Mouse (Mus musculus) B cell, adult 2 months (primary cell): ENCODE results near the gene Amn.

ENCODE experiments used
- DNase-seq, 2 experiments: peaks; one replicate each; pipeline ENCODE4 v3.0.0; 2022

Amn gene

DNA sequence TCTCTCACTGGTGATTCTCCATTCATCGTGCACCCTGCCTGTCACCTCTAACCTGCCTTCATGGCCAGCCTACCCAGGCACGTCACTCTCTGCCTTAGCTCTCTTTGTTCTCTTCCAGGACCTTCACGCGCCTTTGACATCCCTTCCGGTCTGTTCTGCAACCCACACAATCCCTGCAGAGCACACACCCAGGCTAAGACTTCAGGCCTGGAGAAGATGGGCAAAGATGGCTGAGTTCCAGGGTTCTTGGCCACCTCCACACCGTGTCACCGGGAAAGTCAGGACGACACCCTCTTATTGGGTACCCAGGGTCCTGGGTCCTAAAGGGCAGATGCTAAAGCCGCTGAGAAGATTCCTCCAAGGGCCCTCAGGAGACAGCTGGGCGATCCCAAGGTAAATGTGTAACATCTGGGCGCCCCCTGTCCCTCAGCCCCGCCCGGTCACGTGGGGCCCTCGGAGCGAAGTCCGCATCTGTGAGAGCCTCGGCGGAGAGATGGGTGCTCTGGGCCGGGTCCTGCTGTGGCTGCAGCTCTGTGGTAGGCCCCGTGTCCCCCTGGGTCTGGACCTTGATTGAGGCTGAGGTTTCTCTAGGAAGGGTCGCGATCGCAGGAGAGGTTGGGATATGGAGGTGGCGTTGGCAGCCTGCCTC lies at the start of gene Amn:
Amn (plus strand) TSS at position 467 of the 649 bp plus-strand sequence.
- DNase-seq: no peak

- DNase-seq: no peak
These were observed 45.6 kb upstream of the Amn start for GRCm38 (mm10) chr12:111225197-111225780.

DNA sequence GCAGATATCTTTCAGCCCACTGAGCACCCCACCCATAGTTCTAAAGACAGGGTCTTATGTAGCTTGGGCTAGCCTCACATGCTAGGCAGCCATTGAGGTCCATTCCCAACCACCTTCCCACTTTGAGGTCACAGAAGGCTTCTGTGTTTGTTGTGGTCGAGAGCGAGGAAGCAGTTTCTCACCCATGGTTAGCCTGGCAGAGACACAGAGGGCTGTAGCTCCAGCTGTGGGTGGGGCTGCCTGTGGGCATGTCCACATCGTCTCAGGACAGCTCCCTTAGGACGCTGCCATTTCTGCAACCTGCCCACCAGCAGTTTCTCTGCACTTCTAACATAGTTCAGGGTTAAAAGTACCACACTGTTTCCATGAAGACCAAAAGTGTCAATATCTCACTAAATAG lies 43.5 kb upstream of the Amn start:
- DNase-seq: no peak

DNA sequence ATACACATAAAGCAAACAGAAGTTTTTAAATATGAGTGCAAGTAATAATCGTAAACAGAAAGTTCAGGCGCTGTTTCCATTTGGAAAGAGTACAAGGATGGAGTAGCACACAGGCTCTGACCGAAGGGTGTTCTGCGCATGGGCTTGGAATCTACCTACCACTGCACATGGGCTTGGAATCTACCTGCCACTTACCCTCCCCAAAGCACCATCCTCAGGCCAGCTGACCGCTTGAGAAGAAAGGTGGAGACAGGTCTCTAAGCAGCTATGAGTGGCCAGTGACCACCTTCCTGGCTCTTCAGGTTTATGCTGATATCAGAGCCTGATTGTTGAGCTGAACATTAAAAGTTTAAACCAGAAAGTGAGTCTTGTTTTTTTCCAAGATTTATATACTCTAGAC lies 42.4 kb upstream of the Amn start:
- no peak for DNase-seq

DNA sequence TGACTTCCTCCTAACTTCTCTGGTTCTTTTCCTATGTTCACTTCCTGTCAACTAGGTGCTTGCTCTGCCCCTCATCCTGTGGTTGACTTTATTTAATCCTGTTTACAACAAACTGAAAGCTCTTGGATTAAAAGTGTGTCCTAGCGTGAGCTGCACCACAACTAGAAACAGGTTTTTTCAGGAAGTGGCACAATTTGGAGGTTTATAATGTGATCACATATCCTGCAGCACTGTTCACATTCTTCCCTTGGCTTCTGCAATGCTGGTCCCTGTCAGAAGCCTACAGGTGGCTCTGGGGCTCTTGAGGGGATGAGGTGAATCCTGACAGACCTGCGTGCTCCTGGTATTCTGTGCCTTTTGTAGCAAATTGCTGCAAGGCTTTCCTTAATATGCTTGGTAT lies 40.1 kb upstream of the Amn start:
- no peak for DNase-seq

- DNase-seq: no peak
These were observed 37.1 kb upstream of the Amn start for GRCm38 (mm10) chr12:111233798-111234197.

GRCm38 (mm10) chr12:111234383-111234782 lies 36.5 kb upstream of the Amn start:
- no peak for DNase-seq

- DNase-seq: no peak
These were observed 35.3 kb upstream of the Amn start for GRCm38 (mm10) chr12:111235631-111236030.

DNA sequence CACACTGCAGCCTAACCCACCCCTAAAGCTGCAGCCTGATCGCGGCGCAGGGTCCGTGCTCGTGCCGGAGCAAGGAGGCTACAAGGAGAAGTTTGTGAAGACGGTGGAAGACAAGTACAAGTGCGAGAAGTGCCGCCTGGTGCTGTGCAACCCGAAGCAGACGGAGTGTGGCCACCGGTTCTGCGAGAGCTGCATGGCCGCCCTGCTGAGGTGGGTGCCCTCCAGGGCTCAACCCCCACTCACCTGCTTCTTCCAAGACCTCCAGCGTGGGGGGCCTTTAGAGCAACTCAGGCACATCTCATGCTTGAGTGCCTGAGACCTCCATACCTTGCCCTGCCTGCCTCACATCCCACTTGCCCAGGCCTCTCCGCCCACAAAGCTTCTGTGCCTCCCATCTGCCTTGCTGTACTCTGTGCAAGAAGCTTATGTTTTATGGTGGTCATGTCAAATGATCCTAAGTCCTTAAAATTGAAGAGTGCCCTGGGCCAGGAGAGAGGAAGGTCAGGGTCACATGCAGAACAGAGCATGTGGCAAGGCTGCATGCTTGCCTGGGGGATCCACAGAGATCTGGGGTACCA lies 33.2 kb upstream of the Amn start:
- DNase-seq: no peak

DNA sequence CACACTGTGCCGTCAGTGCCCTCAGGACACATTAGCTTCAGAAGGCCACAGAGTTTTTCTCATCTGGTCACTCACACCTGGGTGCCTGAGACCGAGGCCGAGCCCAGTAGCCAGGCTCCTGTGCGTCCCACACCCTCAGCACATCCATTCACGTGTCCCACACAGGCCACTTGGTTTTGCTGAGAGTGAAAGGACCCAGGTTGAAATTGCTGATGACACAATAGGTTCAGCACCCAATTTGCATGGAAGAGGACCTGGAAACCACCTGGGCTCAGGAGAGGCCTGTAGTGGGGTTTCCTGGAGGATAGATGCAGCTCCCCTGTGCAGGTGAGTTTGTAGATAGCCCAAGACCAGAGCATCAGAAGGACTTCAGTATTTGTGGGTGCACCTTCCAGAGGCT lies 32.5 kb upstream of the Amn start:
- DNase-seq: no peak

DNA sequence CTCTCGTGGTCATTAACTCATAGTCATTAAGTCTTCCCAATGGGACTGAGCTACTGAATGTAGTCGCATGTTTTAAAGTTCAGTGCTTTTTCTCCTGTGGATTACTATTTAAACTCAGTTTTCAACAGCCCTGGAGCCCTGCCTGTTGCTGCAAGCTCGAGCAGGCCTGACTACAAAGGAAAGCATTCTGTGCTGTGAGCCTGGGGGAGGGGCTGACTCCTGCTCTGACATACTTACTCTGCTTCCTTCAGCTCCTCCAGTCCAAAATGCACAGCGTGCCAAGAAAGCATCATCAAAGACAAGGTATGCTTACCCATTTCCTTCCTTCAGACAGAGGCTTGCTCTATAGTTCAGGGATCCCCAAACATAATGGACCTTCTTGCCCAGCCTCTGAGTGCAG lies 32.1 kb upstream of the Amn start:
- no peak for DNase-seq

GRCm38 (mm10) chr12:111239930-111240329 lies 31.0 kb upstream of the Amn start:
- DNase-seq: no peak

DNA sequence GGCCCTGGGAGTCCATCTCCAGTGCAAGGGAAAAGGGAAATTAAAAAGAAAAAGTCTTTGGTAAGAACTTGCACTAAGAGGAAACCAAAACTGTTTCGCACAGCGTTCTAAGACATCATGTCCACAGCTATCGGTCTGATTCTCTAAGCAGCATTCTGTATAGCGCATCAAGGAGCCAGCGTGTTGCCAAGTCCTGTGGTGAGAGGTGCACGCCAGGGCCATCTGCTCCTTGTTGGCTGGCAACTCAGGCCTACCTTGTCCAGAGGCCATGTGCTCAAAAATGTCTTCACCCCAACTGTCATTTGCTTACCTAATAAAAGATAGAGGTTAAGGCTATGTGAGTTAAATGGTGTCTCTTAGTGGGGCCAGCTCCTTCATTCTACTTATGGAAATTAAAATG lies 29.0 kb upstream of the Amn start:
- no peak for DNase-seq

- DNase-seq: no peak
These were observed 28.5 kb upstream of the Amn start for GRCm38 (mm10) chr12:111242346-111242745.

DNA sequence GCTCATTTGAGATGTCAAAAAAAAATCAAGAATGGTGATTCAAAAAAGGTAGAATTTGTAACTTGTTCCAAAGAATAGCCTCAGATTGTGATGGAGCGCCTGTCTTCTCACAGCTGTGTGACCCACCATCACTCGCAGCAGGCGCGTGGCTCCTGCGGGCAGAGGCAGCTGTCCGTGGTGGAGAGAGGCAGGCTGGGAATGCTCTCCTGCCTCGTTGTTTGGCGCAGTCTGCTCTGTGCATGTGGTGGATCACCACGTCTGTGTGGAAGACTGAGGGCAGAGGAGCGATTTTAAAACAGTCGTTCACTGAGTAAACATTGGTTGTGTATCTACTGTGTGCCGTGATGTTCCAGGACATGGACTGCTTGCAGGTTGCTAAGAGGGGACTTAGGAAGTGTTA lies 27.2 kb upstream of the Amn start:
- no peak for DNase-seq

DNA sequence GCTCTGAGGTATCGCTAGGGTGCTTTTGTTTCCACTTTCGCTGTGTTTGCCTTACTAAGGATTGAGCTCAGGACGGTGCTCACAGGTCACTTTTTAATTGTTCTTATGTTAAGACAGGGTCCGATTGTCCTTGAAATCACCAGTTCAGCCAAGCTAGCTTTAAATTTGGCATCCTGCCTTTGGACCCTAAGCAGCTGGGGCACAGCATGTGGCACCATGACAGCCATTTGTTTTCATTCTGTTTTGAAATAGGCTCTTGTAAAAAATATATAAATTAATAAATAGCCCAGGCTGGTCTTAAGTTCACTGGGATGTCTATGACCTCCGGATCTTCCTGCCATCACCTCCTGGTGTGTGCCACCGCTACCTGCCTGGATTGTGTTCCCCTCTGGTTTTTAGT lies 25.8 kb upstream of the Amn start:
- DNase-seq: no peak

DNA sequence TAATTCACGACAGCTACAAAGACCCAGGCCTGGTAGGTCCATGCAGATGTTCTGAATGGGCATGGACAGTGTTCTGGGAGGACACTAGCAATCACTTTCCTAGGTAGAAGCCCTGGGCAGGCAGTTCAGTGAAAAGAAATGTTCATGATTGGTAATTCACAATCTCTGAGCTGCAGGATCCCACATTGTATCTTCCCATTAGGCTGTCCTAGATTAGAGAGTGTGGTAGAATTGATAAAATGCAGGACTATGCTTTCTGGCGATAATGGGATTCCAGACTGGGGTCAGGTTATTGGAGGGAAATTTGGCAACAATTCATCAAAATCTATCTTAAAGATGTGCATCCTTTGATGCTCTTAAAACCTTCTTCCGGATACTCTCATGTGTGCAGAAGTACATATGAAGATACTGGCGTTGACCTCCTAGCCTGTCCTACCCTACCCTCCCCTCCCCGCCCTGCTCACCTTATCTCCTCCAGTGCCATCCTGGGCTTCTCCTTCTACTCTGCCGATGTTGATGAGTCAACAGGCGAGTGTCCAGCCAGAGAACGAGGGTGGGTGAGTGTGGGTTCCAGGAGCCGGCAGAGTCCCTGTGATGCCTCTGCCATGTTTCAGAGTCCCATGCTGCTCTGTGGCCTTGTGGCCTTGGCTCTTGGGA lies 24.0 kb upstream of the Amn start:
- no peak for DNase-seq

DNA sequence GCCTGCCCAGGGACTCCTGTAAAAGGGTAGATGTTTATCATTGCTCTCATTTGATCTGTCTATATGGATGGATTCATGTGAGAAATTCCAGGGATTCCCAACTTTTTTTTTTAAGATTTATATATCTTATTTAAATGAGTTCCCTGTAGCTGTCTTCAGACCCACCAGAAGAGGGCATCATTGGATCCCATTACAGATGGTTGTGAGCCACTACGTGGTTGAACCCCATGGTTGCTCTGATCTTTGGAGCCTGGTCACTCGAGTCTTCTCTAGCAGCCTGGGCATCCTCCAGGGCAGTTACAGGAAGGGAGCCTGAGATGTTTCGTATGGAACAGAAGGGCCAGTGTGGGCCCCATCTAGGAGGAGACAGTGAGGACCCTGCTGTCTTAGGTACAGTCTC lies 21.8 kb upstream of the Amn start:
- DNase-seq: no peak

GRCm38 (mm10) chr12:111250116-111250515 lies 20.8 kb upstream of the Amn start:
- DNase-seq: no peak

DNA sequence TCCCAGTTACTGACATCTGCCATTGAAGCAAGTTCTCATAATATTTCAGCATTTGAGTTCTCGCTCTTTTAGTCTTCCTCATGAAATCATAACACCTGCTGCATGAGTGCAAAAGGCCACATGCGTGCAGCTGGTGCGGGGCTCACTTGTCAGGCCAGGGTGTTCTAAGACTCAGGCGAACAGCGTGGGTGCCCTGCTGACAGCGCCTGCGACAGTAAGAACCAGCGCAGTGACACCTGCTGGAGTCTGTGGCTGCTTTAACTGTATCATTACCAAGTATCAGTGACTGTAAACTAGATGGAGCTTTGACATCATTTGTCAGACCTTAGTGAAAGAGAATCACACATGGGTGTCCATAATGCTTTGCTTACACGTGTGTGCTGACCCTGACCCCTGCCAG lies 19.7 kb upstream of the Amn start:
- DNase-seq: no peak

- DNase-seq: no peak
These were observed 7.2 kb upstream of the Amn start for GRCm38 (mm10) chr12:111263650-111264049.

DNA sequence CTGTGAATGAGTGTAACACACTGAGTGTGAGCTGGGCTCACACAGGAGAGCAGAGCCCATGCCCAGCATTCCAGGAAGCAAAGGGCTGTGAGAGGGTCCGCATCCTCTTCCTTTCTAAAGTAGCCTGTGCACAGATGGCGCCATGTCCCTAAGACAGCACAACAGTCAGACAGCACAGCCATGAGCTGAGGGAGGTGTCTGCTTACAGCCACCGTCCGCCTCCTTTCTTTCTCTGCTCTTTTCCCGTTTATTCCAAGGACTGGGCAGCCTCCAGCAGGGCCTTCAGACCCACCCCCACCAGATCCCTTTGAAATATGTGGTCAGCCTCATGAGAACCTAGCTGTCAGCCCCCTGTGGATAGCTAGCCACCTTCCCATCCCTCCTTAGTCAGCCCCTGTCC lies 5.7 kb upstream of the Amn start:
- DNase-seq: no peak

- DNase-seq: no peak
These were observed 4.3 kb upstream of the Amn start for GRCm38 (mm10) chr12:111266592-111266991.

DNA sequence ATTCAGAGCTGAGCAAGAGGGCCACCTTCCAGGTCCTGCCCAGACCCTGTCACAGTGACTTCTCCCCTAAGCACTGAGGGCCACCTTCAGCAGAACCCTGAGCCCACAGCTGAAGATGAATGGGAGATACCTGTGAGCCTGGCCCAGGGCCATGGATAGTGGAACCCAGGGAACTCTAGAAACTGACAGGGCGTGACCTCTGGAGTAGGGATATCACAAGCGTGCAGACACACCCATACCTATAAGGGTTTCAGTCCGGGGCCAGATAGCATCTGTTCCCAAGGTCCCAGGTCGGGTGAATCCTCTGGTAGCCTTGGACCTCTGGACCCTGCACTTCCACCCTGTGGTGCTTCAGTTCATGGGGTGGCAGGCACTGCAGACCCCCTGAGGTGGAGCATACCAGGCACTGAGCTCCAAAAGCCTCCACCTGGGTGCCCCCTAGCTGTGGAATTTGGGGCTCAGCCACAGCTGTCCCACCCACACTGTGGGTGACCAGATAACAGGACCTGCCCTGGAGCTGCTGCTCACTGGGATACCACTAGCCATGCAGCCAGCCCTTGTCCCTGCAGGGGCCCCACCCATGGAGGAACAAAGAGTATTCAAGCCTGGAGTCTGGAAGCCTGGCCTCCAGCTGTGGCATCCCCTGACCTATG lies 3.1 kb upstream of the Amn start:
- DNase-seq: no peak
